Mouse (Mus musculus): Measurements from ENCODE around the gene Mgat4c. TPM values are rescaled to one million over a fixed set of nuclear protein-coding genes. Genes with fewer than 3 reads are reported as not detected.

The Mgat4c gene
- polyA plus RNA-seq, 1 experiment from 2014 or later, result 2.4 TPM

- DNase-seq (ENCODE audit: low spot score) (no peak), ATAC-seq (ENCODE audit: low FRiP score, low TSS enrichment) (no peak)
- Histone ChIP-seq H3K4me3 (ENCODE audit: low read depth, low read length) (no peak overlapping the region), H3K36me3 (ENCODE audit: control insufficient read depth, insufficient read depth, low read length) (no peaks in the 10 kb centered on the region), H3K27me3 (ENCODE audit: control insufficient read depth, insufficient read depth, low read length) (no peaks in the 10 kb centered on the region), H3K4me1 (replicated peaks; ENCODE audit: control insufficient read depth, insufficient read depth) (no peaks in the 10 kb centered on the region), H3K27ac (replicated peaks) (no peak overlapping the region), H3K9ac (ENCODE audit: low read length) (no peak overlapping the region), H3K9me3 (ENCODE audit: control insufficient read depth, low read length) (no peaks in the 10 kb centered on the region), H3K4me2 (replicated peaks; ENCODE audit: low read depth) (no peak overlapping the region)
- no peak for TF ChIP-seq EP300 (optimal IDR thresholded peaks at IDR 0.05)
- no peak for TF ChIP-seq CTCF (IDR thresholded peaks at IDR 0.05; ENCODE audit: low read depth)
- 80% methylated on average over 2 of the region's 2 CpGs for WGBS
Observed at GRCm38 (mm10) chr10:101827944-101828343, 146.7 kb downstream of the Mgat4c start.

DNA sequence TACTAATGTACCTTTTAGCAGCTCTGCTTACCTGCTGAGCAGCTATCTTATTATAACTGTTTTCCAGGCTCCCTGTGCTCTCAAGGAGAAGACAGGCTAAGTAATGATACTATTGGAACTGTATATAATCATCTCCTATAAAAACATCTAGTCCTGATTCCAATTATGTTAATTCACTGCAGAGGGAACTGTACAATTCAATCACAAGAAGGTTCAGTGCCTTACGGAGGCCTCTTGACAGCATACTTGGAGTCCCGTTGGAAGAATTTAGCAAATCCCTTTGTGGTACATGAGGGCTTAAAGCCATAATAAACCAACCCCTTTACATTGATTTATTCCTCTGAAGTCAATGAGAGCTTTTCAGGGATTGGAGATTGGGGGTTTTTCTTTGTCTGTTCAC is 174.8 kb downstream of the Mgat4c start:
- H3K4me3 ChIP-seq (ENCODE audit: low read depth, low read length), result no peak overlapping the region
- no peaks in the 10 kb centered on the region for H3K27me3 ChIP-seq (ENCODE audit: control insufficient read depth, insufficient read depth, low read length)
- DNase-seq (ENCODE audit: low spot score) (no peak), ATAC-seq (ENCODE audit: low FRiP score, low TSS enrichment) (no peak)
- H3K4me2 ChIP-seq (replicated peaks; ENCODE audit: low read depth), result no peak overlapping the region
- no peaks in the 10 kb centered on the region for H3K4me1 ChIP-seq (replicated peaks; ENCODE audit: control insufficient read depth, insufficient read depth)
- no peaks in the 10 kb centered on the region for H3K36me3 ChIP-seq (ENCODE audit: control insufficient read depth, insufficient read depth, low read length)
- no peak overlapping the region for H3K9ac ChIP-seq (ENCODE audit: low read length)
- no peak overlapping the region for H3K27ac ChIP-seq (replicated peaks)
- no peaks in the 10 kb centered on the region for H3K9me3 ChIP-seq (ENCODE audit: control insufficient read depth, low read length)
- 49% methylated on average over 2 of the region's 2 CpGs for WGBS
- no peak for TF ChIP-seq EP300 (optimal IDR thresholded peaks at IDR 0.05)
- TF ChIP-seq CTCF (IDR thresholded peaks at IDR 0.05; ENCODE audit: low read depth), result no peak

DNA sequence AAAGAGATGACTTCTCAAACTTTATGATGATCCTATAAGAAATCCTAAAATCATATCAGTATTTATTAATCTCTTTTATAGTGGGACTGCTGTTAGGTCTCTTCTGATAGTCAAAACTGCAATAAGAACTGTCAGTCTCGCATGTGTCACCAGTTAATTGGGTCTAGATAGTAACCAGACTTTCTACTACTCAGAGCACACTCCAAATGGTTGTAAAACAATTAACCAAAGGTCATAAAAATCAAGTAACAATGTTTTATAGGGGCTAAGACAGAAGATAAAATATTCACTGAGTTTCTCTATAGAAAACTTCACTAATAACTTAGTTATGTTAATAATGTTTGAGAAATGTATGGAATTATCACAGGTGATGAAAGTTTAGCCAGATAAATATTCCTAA is 208.6 kb downstream of the Mgat4c start:
- H3K27me3 ChIP-seq (ENCODE audit: control insufficient read depth, insufficient read depth, low read length), result no peaks in the 10 kb centered on the region

GRCm38 (mm10) chr10:101917328-101917814 is 236.1 kb downstream of the Mgat4c start:
- Histone ChIP-seq H3K27me3 (ENCODE audit: control insufficient read depth, insufficient read depth, low read length) (no peaks in the 10 kb centered on the region), H3K9me3 (ENCODE audit: control insufficient read depth, low read length) (no peaks in the 10 kb centered on the region), H3K4me1 (replicated peaks; ENCODE audit: control insufficient read depth, insufficient read depth) (no peaks in the 10 kb centered on the region), H3K27ac (replicated peaks) (no peak overlapping the region), H3K36me3 (ENCODE audit: control insufficient read depth, insufficient read depth, low read length) (no peaks in the 10 kb centered on the region), H3K4me3 (ENCODE audit: low read depth, low read length) (no peak overlapping the region), H3K9ac (ENCODE audit: low read length) (no peak overlapping the region), H3K4me2 (replicated peaks; ENCODE audit: low read depth) (no peak overlapping the region)
- DNase-seq (ENCODE audit: low spot score), result no peak
- no peak for ATAC-seq (ENCODE audit: low FRiP score, low TSS enrichment)
- no peak for TF ChIP-seq CTCF (IDR thresholded peaks at IDR 0.05; ENCODE audit: low read depth)
- TF ChIP-seq EP300 (optimal IDR thresholded peaks at IDR 0.05), result no peak

More for the DNA sequence above, 208.6 kb downstream of the Mgat4c start:
- H3K9me3 ChIP-seq (ENCODE audit: control insufficient read depth, low read length), result no peaks in the 10 kb centered on the region
- ATAC-seq (ENCODE audit: low FRiP score, low TSS enrichment) (no peak), DNase-seq (ENCODE audit: low spot score) (no peak)
- no peak overlapping the region for H3K4me3 ChIP-seq (ENCODE audit: low read depth, low read length)
- H3K9ac ChIP-seq (ENCODE audit: low read length), result no peak overlapping the region
- H3K4me1 ChIP-seq (replicated peaks; ENCODE audit: control insufficient read depth, insufficient read depth), result no peaks in the 10 kb centered on the region
- no peak for TF ChIP-seq EP300 (optimal IDR thresholded peaks at IDR 0.05)
- TF ChIP-seq CTCF (IDR thresholded peaks at IDR 0.05; ENCODE audit: low read depth), result no peak
- no peaks in the 10 kb centered on the region for H3K36me3 ChIP-seq (ENCODE audit: control insufficient read depth, insufficient read depth, low read length)
- no peak overlapping the region for H3K27ac ChIP-seq (replicated peaks)
- H3K4me2 ChIP-seq (replicated peaks; ENCODE audit: low read depth), result no peak overlapping the region
- 71% methylated on average over 1 of the region's 1 CpGs for WGBS

DNA sequence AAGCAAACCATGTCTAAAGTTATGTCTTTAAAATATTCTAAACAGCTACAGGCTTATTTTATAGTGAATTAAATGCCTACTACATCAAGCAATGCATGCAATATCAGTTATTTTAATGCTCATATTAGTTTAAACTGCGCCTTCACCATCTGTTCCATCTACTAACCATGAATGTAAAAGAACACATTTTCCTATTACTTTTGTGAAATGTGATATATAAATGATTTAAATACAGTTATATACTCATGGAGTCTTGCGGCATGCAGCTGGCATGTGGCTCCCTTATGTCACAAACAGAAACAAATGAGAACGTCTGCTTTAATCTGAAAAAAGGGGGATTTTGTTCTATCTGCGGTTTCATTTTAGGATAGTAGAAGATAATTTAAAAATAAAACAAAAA is 316.3 kb downstream of the Mgat4c start:
- WGBS, result 78% methylated on average over 4 of the region's 4 CpGs
- TF ChIP-seq EP300 (optimal IDR thresholded peaks at IDR 0.05) (no peak), CTCF (IDR thresholded peaks at IDR 0.05; ENCODE audit: low read depth) (no peak)
- no peak overlapping the region for H3K4me3 ChIP-seq (ENCODE audit: low read depth, low read length)
- ATAC-seq (ENCODE audit: low FRiP score, low TSS enrichment) (no peak), DNase-seq (ENCODE audit: low spot score) (no peak)
- H3K27ac ChIP-seq (replicated peaks), result no peak overlapping the region
- H3K27me3 ChIP-seq (ENCODE audit: control insufficient read depth, insufficient read depth, low read length), result no peaks in the 10 kb centered on the region
- no peak overlapping the region for H3K9ac ChIP-seq (ENCODE audit: low read length)
- H3K36me3 ChIP-seq (ENCODE audit: control insufficient read depth, insufficient read depth, low read length), result no peaks in the 10 kb centered on the region
- no peaks in the 10 kb centered on the region for H3K9me3 ChIP-seq (ENCODE audit: control insufficient read depth, low read length)
- H3K4me2 ChIP-seq (replicated peaks; ENCODE audit: low read depth), result no peak overlapping the region
- H3K4me1 ChIP-seq (replicated peaks; ENCODE audit: control insufficient read depth, insufficient read depth), result no peaks in the 10 kb centered on the region

DNA sequence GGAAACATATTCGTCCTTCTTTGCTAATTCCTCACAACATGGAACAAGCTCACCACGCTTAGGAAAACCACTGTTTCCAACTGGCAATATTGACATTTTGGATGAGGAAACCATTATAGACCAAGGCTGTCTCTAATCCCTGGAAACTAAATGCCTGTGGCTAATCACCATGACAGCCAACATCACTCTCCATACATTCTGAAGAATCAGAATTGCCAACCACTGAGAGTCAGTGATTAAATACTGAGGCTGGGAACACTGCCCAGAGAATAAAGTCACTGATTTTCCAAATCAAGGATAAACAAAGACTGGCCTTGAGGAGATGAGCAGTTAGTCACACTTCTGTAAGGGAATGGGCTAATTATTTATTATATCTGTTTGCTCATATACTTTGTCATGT is 361.2 kb downstream of the Mgat4c start:
- no peak for ATAC-seq (ENCODE audit: low FRiP score, low TSS enrichment)

More for the DNA sequence above, 361.2 kb downstream of the Mgat4c start:
- Histone ChIP-seq H3K9me3 (ENCODE audit: control insufficient read depth, low read length) (no peaks in the 10 kb centered on the region), H3K4me1 (replicated peaks; ENCODE audit: control insufficient read depth, insufficient read depth) (no peaks in the 10 kb centered on the region), H3K27ac (replicated peaks) (no peak overlapping the region), H3K9ac (ENCODE audit: low read length) (no peak overlapping the region), H3K36me3 (ENCODE audit: control insufficient read depth, insufficient read depth, low read length) (no peaks in the 10 kb centered on the region), H3K27me3 (ENCODE audit: control insufficient read depth, insufficient read depth, low read length) (no peaks in the 10 kb centered on the region), H3K4me2 (replicated peaks; ENCODE audit: low read depth) (no peak overlapping the region), H3K4me3 (ENCODE audit: low read depth, low read length) (no peak overlapping the region)
- no peak for DNase-seq (ENCODE audit: low spot score)
- TF ChIP-seq EP300 (optimal IDR thresholded peaks at IDR 0.05), result no peak
- TF ChIP-seq CTCF (IDR thresholded peaks at IDR 0.05; ENCODE audit: low read depth), result no peak
- 66% methylated on average over 2 of the region's 2 CpGs for WGBS

All from stomach, postnatal 0 days (tissue).